Comparison of ENCODE assay signal across 23 mouse cellular contexts in the genomic region with DNA sequence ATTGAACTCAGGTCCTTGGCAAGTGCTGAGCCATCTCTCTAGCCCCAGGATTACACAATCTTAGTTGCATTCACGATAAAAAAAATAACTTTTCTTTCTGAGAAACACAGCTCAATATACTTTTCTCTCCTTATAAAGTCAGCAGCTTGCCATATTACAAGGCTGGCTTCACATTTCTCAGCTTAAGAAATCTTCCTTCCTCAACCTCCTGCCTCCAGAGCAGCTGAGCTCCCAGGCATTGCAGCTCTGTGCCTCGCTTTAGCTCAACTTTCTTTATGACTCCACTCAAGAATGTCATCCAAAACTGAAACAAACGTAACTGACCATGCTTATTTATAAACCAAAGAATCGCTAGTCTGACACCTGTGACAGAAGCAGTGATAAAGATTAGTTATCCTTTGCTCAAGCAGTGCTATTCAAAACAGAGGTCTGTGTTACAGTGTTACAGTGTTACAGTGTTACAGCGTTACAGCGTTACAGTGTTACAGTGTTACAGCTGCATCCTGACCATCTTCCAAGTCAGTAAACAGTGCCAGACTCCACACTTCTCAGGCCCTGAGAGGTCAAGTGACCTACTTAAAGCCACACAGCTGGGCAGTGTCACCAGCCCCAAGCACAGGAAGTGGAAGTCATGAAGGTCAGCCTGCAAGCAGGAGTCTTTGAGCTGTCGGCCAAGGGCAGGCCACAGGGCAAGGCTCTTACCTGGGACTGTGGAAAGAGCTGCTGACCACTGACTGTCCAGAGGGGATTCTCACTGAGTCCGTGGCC.
A peak's percentile ranks its signal among the peaks of the same experiment; 100 is the strongest.
DNase-seq lines count a peak whose midpoint lies in the region; ATAC-seq and TF ChIP-seq lines count a peak whose summit lies in the region.
"Had no signal": no experiment of that assay in that cellular context is flagged by ENCODE, and none has a peak within 500 bp of the region (broad histone marks: within the 10 kb centered on the region; RNA-seq: fewer than 3 reads in every experiment).

No protein-coding gene starts in this region.

- 38% methylated on average over 8 of the region's 8 CpGs for WGBS in lung, embryonic 14.5 days
- WGBS in lung, adult 2 months = 32% methylated on average over 8 of the region's 8 CpGs

- no peak for TF ChIP-seq CTCF in lung, embryonic 14.5 days (IDR thresholded peaks at IDR 0.05; ENCODE audit: low read depth)
- TF ChIP-seq CTCF in lung, adult 2 months (IDR thresholded peaks at IDR 0.05; ENCODE audit: insufficient read depth, low read length) = no peak

- TF ChIP-seq POLR2A in lung, adult 2 months (IDR thresholded peaks at IDR 0.05; ENCODE audit: borderline replicate concordance, extremely low read depth, low read depth, low read length) = no peak

- no peak overlapping the region for H3K4me2 ChIP-seq in lung, embryonic 14.5 days
- H3K4me2 ChIP-seq: embryonic facial prominence, embryonic 13.5 days; forebrain, embryonic 13.5 days; heart, embryonic 13.5 days; hindbrain, embryonic 13.5 days had no signal

- no peak overlapping the region for H3K27ac ChIP-seq in lung, embryonic 14.5 days (ENCODE audit: low read depth)
- H3K27ac ChIP-seq: embryonic facial prominence, embryonic 13.5 days; forebrain, embryonic 13.5 days; heart, embryonic 13.5 days; hindbrain, embryonic 13.5 days; hindbrain, postnatal 0 days had no signal

- DNase-seq in frontal cortex, postnatal 14 days (ENCODE audit: low spot score in 2 of 2) = no peak
- DNase-seq in lung, embryonic 14.5 days = peak; percentile 37
- no peak for DNase-seq in lung, adult 2 months
- DNase-seq in lung, postnatal 10 days = peak; percentile 65
- DNase-seq in lung, postnatal 4 days = peak; percentile 15 to 75
- DNase-seq in layer of hippocampus, postnatal 14 days (ENCODE audit: low spot score in 2 of 2) = no peak
- DNase-seq: adrenal gland, postnatal 14 days; cerebellum, adult 11-12 months; cerebellum, adult 9-10 months; cerebellum, postnatal 25 days; forebrain, postnatal 0 days; gastrocnemius, postnatal 36 days; heart, adult 11 months; heart, postnatal 10 days had no signal

- no peaks in the 10 kb centered on the region for H3K4me1 ChIP-seq in lung, embryonic 14.5 days (ENCODE audit: insufficient read depth)
- no peaks in the 10 kb centered on the region for H3K4me1 ChIP-seq in lung, adult 2 months (ENCODE audit: control insufficient read depth, insufficient read depth, low read length)
- H3K4me1 ChIP-seq: embryonic facial prominence, embryonic 13.5 days had no signal

- no peaks in the 10 kb centered on the region for H3K36me3 ChIP-seq in lung, embryonic 14.5 days (ENCODE audit: insufficient read depth)
- H3K36me3 ChIP-seq: embryonic facial prominence, embryonic 13.5 days; hindbrain, embryonic 13.5 days had no signal

- peak; percentile 52; the same call in 1 of the 2 replicates for ATAC-seq in frontal cortex, adult (ENCODE audit: low TSS enrichment)
- no peak for ATAC-seq in lung, embryonic 14.5 days (ENCODE audit: insufficient read depth)
- ATAC-seq: activated CD4-positive, CD25-positive, alpha-beta regulatory T cell, adult 4 months; forebrain, embryonic 13.5 days; forebrain, postnatal 0 days; hindbrain, postnatal 0 days; Patski had no signal

- H3K9me3 ChIP-seq in lung, embryonic 14.5 days (ENCODE audit: low read depth, low read length) = no peaks in the 10 kb centered on the region
- H3K9me3 ChIP-seq: embryonic facial prominence, embryonic 13.5 days; forebrain, embryonic 13.5 days; hindbrain, embryonic 13.5 days had no signal

- H3K4me3 ChIP-seq in lung, embryonic 14.5 days (ENCODE audit: low read depth, low read length) = no peak overlapping the region
- H3K4me3 ChIP-seq in lung, adult 2 months (replicated peaks; ENCODE audit: extremely low read depth, low read depth, low read length) = no peak overlapping the region
- H3K4me3 ChIP-seq: embryonic facial prominence, embryonic 13.5 days; forebrain, embryonic 13.5 days; heart, embryonic 13.5 days; hindbrain, embryonic 13.5 days had no signal

- H3K9ac ChIP-seq in lung, embryonic 14.5 days = no peak overlapping the region
- H3K9ac ChIP-seq: embryonic facial prominence, embryonic 13.5 days; forebrain, embryonic 13.5 days; forebrain, postnatal 0 days; heart, embryonic 13.5 days; hindbrain, embryonic 13.5 days had no signal

- no peaks in the 10 kb centered on the region for H3K27me3 ChIP-seq in lung, embryonic 14.5 days (ENCODE audit: insufficient read depth, low read length)
- H3K27me3 ChIP-seq: CH12.LX; embryonic facial prominence, embryonic 13.5 days; heart, embryonic 13.5 days; Patski had no signal

Comparison
In these comparisons a context has a peak if more than half of its experiments do, and no peak if none do; other contexts are left out.
1. DNase-seq: peak in lung, embryonic 14.5 days (single experiment), lung, postnatal 10 days (single experiment) and lung, postnatal 4 days (2 of 2); none in frontal cortex, postnatal 14 days (0 of 2), lung, adult 2 months (single experiment) and layer of hippocampus, postnatal 14 days (0 of 2).